In genomic region chr1:181963351-181963750, GRCm38 (mm10) we compare ENCODE assay signal across 25 mouse cellular contexts. TPM values are rescaled to one million over a fixed set of nuclear protein-coding genes. Genes with fewer than 3 reads are reported as not detected.
A peak's percentile ranks its signal among the peaks of the same experiment; 100 is the strongest.
DNase-seq lines count a peak whose midpoint lies in the region; ATAC-seq and TF ChIP-seq lines count a peak whose summit lies in the region.
"Had no signal": no experiment of that assay in that cellular context is flagged by ENCODE, and none has a peak within 500 bp of the region (broad histone marks: within the 10 kb centered on the region; RNA-seq: fewer than 3 reads in every experiment).

No protein-coding gene starts in this region.

- H3K9me3 ChIP-seq in lung, embryonic 15.5 days, result no peaks in the 10 kb centered on the region
- H3K9me3 ChIP-seq in lung, postnatal 0 days (ENCODE audit: low read length), result no peaks in the 10 kb centered on the region
- H3K9me3 ChIP-seq in ES-Bruce4 (replicated peaks; ENCODE audit: control insufficient read depth, insufficient read depth, low read length, poor library complexity, severe bottlenecking), result no peaks in the 10 kb centered on the region
- H3K9me3 ChIP-seq in forebrain, embryonic 10.5 days, result no peaks in the 10 kb centered on the region
- H3K9me3 ChIP-seq: embryonic facial prominence, embryonic 10.5 days; embryonic facial prominence, embryonic 12.5 days; forebrain, embryonic 12.5 days had no signal

- H3K4me1 ChIP-seq in lung, embryonic 15.5 days, result peaks cover 21% of the 10 kb centered on the region
- no peaks in the 10 kb centered on the region for H3K4me1 ChIP-seq in lung, postnatal 0 days (ENCODE audit: insufficient read depth, low read depth, low read length)
- peaks cover 3% of the 10 kb centered on the region for H3K4me1 ChIP-seq in ES-Bruce4 (ENCODE audit: control insufficient read depth, insufficient read depth, low read length)
- peaks cover 8% of the 10 kb centered on the region; the same call in 1 of the 2 replicates for H3K4me1 ChIP-seq in forebrain, embryonic 10.5 days

- H3K27me3 ChIP-seq in lung, embryonic 15.5 days, result no peaks in the 10 kb centered on the region
- no peaks in the 10 kb centered on the region for H3K27me3 ChIP-seq in lung, postnatal 0 days (replicated peaks; ENCODE audit: insufficient read depth, low read length)
- no peaks in the 10 kb centered on the region for H3K27me3 ChIP-seq in ES-Bruce4 (ENCODE audit: control insufficient read depth, insufficient read depth, low read length, poor library complexity, severe bottlenecking)
- no peaks in the 10 kb centered on the region for H3K27me3 ChIP-seq in forebrain, embryonic 10.5 days (ENCODE audit: poor library complexity, severe bottlenecking)
- H3K27me3 ChIP-seq: CH12.LX; embryonic facial prominence, embryonic 12.5 days; forebrain, embryonic 12.5 days; Patski had no signal

- H3K9ac ChIP-seq in lung, embryonic 15.5 days, result no peak overlapping the region
- no peak overlapping the region for H3K9ac ChIP-seq in lung, postnatal 0 days (replicated peaks; ENCODE audit: low read depth)
- no peak overlapping the region for H3K9ac ChIP-seq in ES-Bruce4 (ENCODE audit: low read depth, poor library complexity, severe bottlenecking)
- H3K9ac ChIP-seq: embryonic facial prominence, embryonic 12.5 days; forebrain, embryonic 12.5 days had no signal

- TF ChIP-seq CTCF in lung, postnatal 0 days (IDR thresholded peaks at IDR 0.05), result no peak
- no peak for TF ChIP-seq CTCF in ES-Bruce4 (IDR thresholded peaks at IDR 0.05; ENCODE audit: low read depth, low read length)

- WGBS in lung, embryonic 15.5 days, result 48% methylated on average over 4 of the region's 4 CpGs
- WGBS in lung, postnatal 0 days, result 70% methylated on average over 4 of the region's 4 CpGs
- 95% methylated on average over 4 of the region's 4 CpGs for WGBS in forebrain, embryonic 10.5 days

- no peak for DNase-seq in lung, postnatal 25 days (ENCODE audit: low spot score)
- DNase-seq in lung, postnatal 0 days (ENCODE audit: low spot score), result peak; percentile 55
- no peak for DNase-seq in lung, postnatal 4 days
- no peak for DNase-seq in forebrain, embryonic 10.5 days (ENCODE audit: extremely low spot score, low spot score)
- no peak for DNase-seq in layer of hippocampus, adult 11-12 months (ENCODE audit: low spot score)
- DNase-seq: adrenal gland, adult 8-10 months; adrenal gland, postnatal 14 days; adrenal gland, postnatal 36 days; B cell, adult 2 months; cerebellum, adult 11-12 months; cerebellum, adult 2 months; cerebellum, adult 9-10 months; cerebellum, postnatal 10 days; cerebellum, postnatal 25 days had no signal

- no peak for TF ChIP-seq EP300 in lung, postnatal 0 days (IDR thresholded peaks at IDR 0.05)
- no peak for TF ChIP-seq EP300 in ES-Bruce4 (IDR thresholded peaks at IDR 0.05; ENCODE audit: insufficient read depth, low read depth, low read length)

- ATAC-seq in lung, embryonic 15.5 days (ENCODE audit: borderline replicate concordance, extremely low read depth, low FRiP score, low TSS enrichment), result no peak
- ATAC-seq in lung, postnatal 0 days, result peak; percentile 25; the same call in 1 of the 2 replicates
- ATAC-seq: activated CD4-positive, CD25-positive, alpha-beta regulatory T cell, adult 4 months; CD4-positive, CD25-positive, alpha-beta regulatory T cell, adult 4 months; forebrain, embryonic 14.5 days; forebrain, embryonic 16.5 days; Patski had no signal

- 0 out of 2 replicates have a peak, but pooled peaks cover 2% of the 10 kb centered on the region for H3K36me3 ChIP-seq in lung, embryonic 15.5 days
- H3K36me3 ChIP-seq in lung, postnatal 0 days (ENCODE audit: insufficient read depth, low read length), result no peaks in the 10 kb centered on the region
- H3K36me3 ChIP-seq in ES-Bruce4 (ENCODE audit: control insufficient read depth, insufficient read depth, low read length, poor library complexity, severe bottlenecking), result peaks cover 25% of the 10 kb centered on the region
- peaks cover 42% of the 10 kb centered on the region for H3K36me3 ChIP-seq in forebrain, embryonic 10.5 days (replicated peaks)

- no peak overlapping the region for H3K4me2 ChIP-seq in lung, embryonic 15.5 days
- no peak overlapping the region for H3K4me2 ChIP-seq in lung, postnatal 0 days (replicated peaks; ENCODE audit: low read depth, low read length)
- H3K4me2 ChIP-seq: embryonic facial prominence, embryonic 12.5 days; forebrain, embryonic 12.5 days had no signal

- no peak overlapping the region for H3K4me3 ChIP-seq in lung, embryonic 15.5 days
- H3K4me3 ChIP-seq in lung, postnatal 0 days (ENCODE audit: low read depth, low read length), result no peak overlapping the region
- no peak overlapping the region for H3K4me3 ChIP-seq in ES-Bruce4 (ENCODE audit: low read depth, low read length)
- H3K4me3 ChIP-seq in forebrain, embryonic 10.5 days, result no peak overlapping the region
- H3K4me3 ChIP-seq: embryonic facial prominence, embryonic 10.5 days; embryonic facial prominence, embryonic 12.5 days; forebrain, embryonic 12.5 days had no signal

- no peak for TF ChIP-seq POLR2A in ES-Bruce4 (IDR thresholded peaks at IDR 0.05; ENCODE audit: insufficient read depth, low read length)

- H3K27ac ChIP-seq in lung, embryonic 15.5 days, result 0 out of 2 replicates have a peak overlapping the region, but pooled peaks have one; percentile 13
- H3K27ac ChIP-seq in lung, postnatal 0 days (ENCODE audit: low read length), result no peak overlapping the region
- peak overlapping the region; percentile 19; the same call in 1 of the 2 replicates for H3K27ac ChIP-seq in ES-Bruce4 (ENCODE audit: insufficient read depth, low read length)
- H3K27ac ChIP-seq in forebrain, embryonic 10.5 days, result no peak overlapping the region
- H3K27ac ChIP-seq: embryonic facial prominence, embryonic 10.5 days; embryonic facial prominence, embryonic 12.5 days; forebrain, embryonic 12.5 days had no signal

RNA-seq across cellular contexts. Expression of gene Enah, which starts 56.4 kb away (rescaled TPM):
- 12.3 and 12.6 TPM in 2 replicates for polyA plus RNA-seq in lung, embryonic 15.5 days (2015; fragmentation: Nextera tagmentation; extraction: Ambion mirVana)
- polyA plus RNA-seq in lung, postnatal 0 days (2015; fragmentation: Nextera tagmentation; extraction: Ambion mirVana), result 8.9 and 10.6 TPM in 2 replicates
- polyA plus RNA-seq in ES-Bruce4 (2011; ENCODE audit: insufficient read depth, insufficient read length, low read depth, missing spikeins), result 357 and 369 TPM in 2 replicates
- polyA plus RNA-seq in forebrain, embryonic 10.5 days (2016; fragmentation: Nextera tagmentation; extraction: Ambion mirVana), result 24.6 and 27.7 TPM in 2 replicates

Comparison
In these comparisons a context has a peak if more than half of its experiments do, and no peak if none do; other contexts are left out.
1. H3K27ac ChIP-seq: peak in lung, embryonic 15.5 days (single experiment) and ES-Bruce4 (single experiment); none in lung, postnatal 0 days (single experiment) and forebrain, embryonic 10.5 days (single experiment).
2. RNA of gene Enah, which starts 56.4 kb away (polyA plus RNA-seq): 357 to 369 TPM in ES-Bruce4; 24.6 to 27.7 TPM in forebrain, embryonic 10.5 days, 12.3 to 12.6 TPM in lung, embryonic 15.5 days and 8.9 to 10.6 TPM in lung, postnatal 0 days; every median in the first group is over 10 times any median in the second.